Mouse (Mus musculus) intestine, postnatal 0 days (tissue): Measurements from ENCODE around the gene Sgms1. TPM values are rescaled to one million over a fixed set of nuclear protein-coding genes. Genes with fewer than 3 reads are reported as not detected.

Experiments used
- ATAC-seq: fragments of 200-750 bp; cut with Nextera tagmentation; 2 replicates; pipeline ENCODE4 v1.8.0; 2017; ENCODE audit warnings: mild to moderate bottlenecking, moderate TSS enrichment, moderate library complexity
- H3K27ac ChIP-seq: fragments of 300-500 bp; sonication (generic); 2 replicates; pipeline ENCODE4 v1.5.1; 2014; ENCODE audit warnings: mild to moderate bottlenecking, low read depth, low read length, moderate library complexity
- H3K27me3 ChIP-seq: fragments of 300-500 bp; sonication (generic); replicated peaks from 2 replicates; pipeline ENCODE4 v1.6.1; 2014; ENCODE audit warnings: low read length, mixed read lengths; ENCODE audit not compliant: control insufficient read depth, insufficient read depth
- H3K36me3 ChIP-seq: fragments of 300-500 bp; sonication (generic); 2 replicates; pipeline ENCODE4 v1.6.1; 2014; ENCODE audit warnings: mild to moderate bottlenecking, moderate library complexity; ENCODE audit not compliant: control insufficient read depth, insufficient read depth
- H3K4me1 ChIP-seq: fragments of 300-500 bp; sonication (generic); replicated peaks from 2 replicates; pipeline ENCODE4 v1.6.1; 2014; ENCODE audit warnings: antibody characterized with exemption, low read length, mixed read lengths; ENCODE audit not compliant: control insufficient read depth, insufficient read depth
- H3K4me2 ChIP-seq: fragments of 300-500 bp; sonication (generic); replicated peaks from 2 replicates; pipeline ENCODE4 v1.6.1; 2014; ENCODE audit warnings: low read depth, mild to moderate bottlenecking, moderate library complexity
- H3K4me3 ChIP-seq: fragments of 300-500 bp; sonication (generic); 2 replicates; pipeline ENCODE4 v1.5.1; 2014; ENCODE audit warnings: low read depth, low read length
- H3K9ac ChIP-seq: fragments of 300-500 bp; sonication (generic); 2 replicates; pipeline ENCODE4 v1.6.1; 2014; ENCODE audit warnings: mild to moderate bottlenecking, low read depth, low read length
- H3K9me3 ChIP-seq: fragments of 300-500 bp; sonication (generic); 2 replicates; pipeline ENCODE4 v1.6.1; 2016; ENCODE audit warnings: mixed run types; ENCODE audit not compliant: control insufficient read depth
- CTCF ChIP-seq: sonication (generic); IDR thresholded peaks from 2 replicates; pipeline ENCODE4 v1.5.1; 2016; ENCODE audit warnings: low read depth, mild to moderate bottlenecking, control low read depth, antibody characterized with exemption, moderate library complexity
- WGBS: fragments of 180-500 bp; shearing (Covaris S2); extraction: QIAGEN DNeasy Blood & Tissue Kit; methylation state at CpG from one replicate; pipeline ENCODE4 v1.1.7; 2014; 5-methylcytosine and 5-hydroxymethylcytosine counted together
- polyA plus RNA-seq: library from polyadenylated mRNA; unstranded; fragments of >200 nt; fragmentation: Nextera tagmentation; extraction: Ambion mirVana; gene quantifications from 2 replicates; pipeline ENCODE4 v1.2.1, GENCODE M21; 2015

The Sgms1 gene
- polyA plus RNA-seq, 1 experiment from 2014 or later, result 18.6 TPM

GRCm38 (mm10) chr19:32309346-32309745 lies 80.2 kb downstream of the Sgms1 start:
- WGBS, result 71% methylated on average over 3 of the region's 3 CpGs
- no peak overlapping the region for H3K9ac ChIP-seq
- no peak overlapping the region for H3K27ac ChIP-seq
- no peaks in the 10 kb centered on the region for H3K9me3 ChIP-seq
- no peak overlapping the region for H3K4me3 ChIP-seq
- no peaks in the 10 kb centered on the region for H3K27me3 ChIP-seq
- no peaks in the 10 kb centered on the region for H3K36me3 ChIP-seq
- no peak overlapping the region for H3K4me2 ChIP-seq
- no peak for TF ChIP-seq CTCF
- 0 out of 2 replicates have a peak, but pooled peaks have one; percentile 37 for ATAC-seq
- peaks cover 9% of the 10 kb centered on the region; the same call in 1 of the 2 replicates for H3K4me1 ChIP-seq

- no peak for ATAC-seq
- H3K4me3 ChIP-seq, result no peak overlapping the region
- no peak overlapping the region for H3K4me2 ChIP-seq
- H3K9ac ChIP-seq, result no peak overlapping the region
- H3K27ac ChIP-seq, result no peak overlapping the region
- H3K36me3 ChIP-seq, result no peaks in the 10 kb centered on the region
- no peaks in the 10 kb centered on the region for H3K27me3 ChIP-seq
- TF ChIP-seq CTCF, result no peak
- peaks cover 14% of the 10 kb centered on the region for H3K4me1 ChIP-seq
- H3K9me3 ChIP-seq, result no peaks in the 10 kb centered on the region
- WGBS, result 96% methylated on average over 3 of the region's 3 CpGs
Measured at GRCm38 (mm10) chr19:32308311-32308710, 81.2 kb downstream of the Sgms1 start.

- Histone ChIP-seq H3K36me3 (no peaks in the 10 kb centered on the region), H3K27me3 (no peaks in the 10 kb centered on the region), H3K9ac (no peak overlapping the region), H3K9me3 (no peaks in the 10 kb centered on the region), H3K27ac (peak overlapping the region; percentile 73), H3K4me1 (peaks cover 14% of the 10 kb centered on the region), H3K4me2 (peak overlapping the region; percentile 14; the same call in 1 of the 2 replicates), H3K4me3 (no peak overlapping the region)
- TF ChIP-seq CTCF, result no peak
- 18% methylated on average over 4 of the region's 4 CpGs for WGBS
- ATAC-seq, result peak; percentile 61
Measured at GRCm38 (mm10) chr19:32304898-32305297, 84.6 kb downstream of the Sgms1 start.

GRCm38 (mm10) chr19:32304008-32304873 lies 85.3 kb downstream of the Sgms1 start:
- Histone ChIP-seq H3K27me3 (no peaks in the 10 kb centered on the region), H3K36me3 (no peaks in the 10 kb centered on the region), H3K9me3 (no peaks in the 10 kb centered on the region), H3K4me3 (no peak overlapping the region), H3K27ac (peak overlapping the region; percentile 73), H3K4me2 (peak overlapping the region; percentile 14; the same call in 1 of the 2 replicates), H3K9ac (no peak overlapping the region), H3K4me1 (peaks cover 14% of the 10 kb centered on the region)
- WGBS, result 20% methylated on average over 9 of the region's 9 CpGs
- peak; percentile 90 for ATAC-seq
- TF ChIP-seq CTCF, result no peak

GRCm38 (mm10) chr19:32302835-32303381 lies 86.6 kb downstream of the Sgms1 start:
- Histone ChIP-seq H3K4me1 (peaks cover 17% of the 10 kb centered on the region), H3K27me3 (no peaks in the 10 kb centered on the region), H3K36me3 (no peaks in the 10 kb centered on the region), H3K9ac (no peak overlapping the region), H3K27ac (no peak overlapping the region), H3K9me3 (no peaks in the 10 kb centered on the region), H3K4me2 (no peak overlapping the region), H3K4me3 (no peak overlapping the region)
- ATAC-seq, result no peak
- TF ChIP-seq CTCF, result no peak
- 69% methylated on average over 5 of the region's 5 CpGs for WGBS

- TF ChIP-seq CTCF, result no peak
- Histone ChIP-seq H3K9ac (no peak overlapping the region), H3K4me2 (no peak overlapping the region), H3K9me3 (no peaks in the 10 kb centered on the region), H3K27ac (no peak overlapping the region), H3K27me3 (no peaks in the 10 kb centered on the region), H3K36me3 (no peaks in the 10 kb centered on the region; the same call in 1 of the 2 replicates), H3K4me3 (no peak overlapping the region), H3K4me1 (peaks cover 17% of the 10 kb centered on the region)
- ATAC-seq, result no peak
- 53% methylated on average over 3 of the region's 3 CpGs for WGBS
Measured at GRCm38 (mm10) chr19:32301568-32301967, 87.9 kb downstream of the Sgms1 start.
